Mouse (Mus musculus): ENCODE measurements around the gene Ccdc181. TPM values are rescaled to one million over a fixed set of nuclear protein-coding genes. Genes with fewer than 3 reads are reported as not detected.

The Ccdc181 gene
- total RNA-seq, 2 experiments from 2014 or later = 6.7 to 6.9 TPM

GRCm38 (mm10) chr1:164327764-164328163 is 52.4 kb downstream of the Ccdc181 start:
- no peak for DNase-seq (ENCODE audit: low spot score in 2 of 2)

- DNase-seq (ENCODE audit: low spot score in 2 of 2) = no peak
These were observed 57.2 kb downstream of the Ccdc181 start for GRCm38 (mm10) chr1:164332559-164332958.

GRCm38 (mm10) chr1:164335435-164335834 is 60.0 kb downstream of the Ccdc181 start:
- DNase-seq (ENCODE audit: low spot score in 2 of 2) = no peak

- DNase-seq (ENCODE audit: low spot score in 2 of 2) = no peak
These were observed 60.5 kb downstream of the Ccdc181 start for GRCm38 (mm10) chr1:164335846-164336245.

Other genes with a start within 250 kb of the Ccdc181 start
- 1 to 10 TPM; 5.6 to 8.0 TPM for gene Sele, start 227.4 kb upstream of the Ccdc181 start, total RNA-seq (2021)
- gene Sell, start 213.6 kb upstream of the Ccdc181 start, total RNA-seq (2021) = 1 to 10 TPM in 1 of 2 experiments, under 1 TPM in 1; 0.27 to 1.0 TPM
- gene Selp, start 160.3 kb upstream of the Ccdc181 start, total RNA-seq (2021) = under 1 TPM; 0.43 to 0.96 TPM
- gene F5, start 123.7 kb upstream of the Ccdc181 start, total RNA-seq (2021) = 1 to 10 TPM; 1.7 to 4.5 TPM
- gene Slc19a2, start 26.5 kb upstream of the Ccdc181 start, total RNA-seq (2021) = 10 to 100 TPM; 17.0 to 30.0 TPM
- 10 to 100 TPM; 11.4 to 11.9 TPM for gene Nme7, start 28.5 kb downstream of the Ccdc181 start, total RNA-seq (2021)
- gene Blzf1, start 31.9 kb downstream of the Ccdc181 start, total RNA-seq (2021) = 10 to 100 TPM; 23.1 to 26.9 TPM
- gene Atp1b1, start 182.8 kb downstream of the Ccdc181 start, total RNA-seq (2021) = 10 to 100 TPM; 60.3 to 71.3 TPM

All from adrenal gland, adult 18-20 months (tissue).